Mouse (Mus musculus) liver, postnatal 0 days (tissue): ENCODE measurements around the gene Atg16l1. TPM values are rescaled to one million over a fixed set of nuclear protein-coding genes. Genes with fewer than 3 reads are reported as not detected.

Experiments
- ATAC-seq: fragments of 200-750 bp; cut with Nextera tagmentation; 2 replicates; pipeline ENCODE4 v1.8.0; 2017; ENCODE audit warnings: mild to moderate bottlenecking, moderate library complexity
- DNase-seq: peaks from one replicate; pipeline ENCODE4 v3.0.0-alpha.2; 2016
- H3K27ac ChIP-seq: fragments of 300-500 bp; sonication (generic); 2 replicates; pipeline ENCODE4 v1.5.1; 2014; ENCODE audit warnings: antibody characterized with exemption, moderate library complexity, mild to moderate bottlenecking, low read depth
- H3K27me3 ChIP-seq: fragments of 300-500 bp; sonication (generic); 2 replicates; pipeline ENCODE4 v1.6.1; 2014; ENCODE audit warnings: low read length, control low read depth, mixed read lengths; ENCODE audit not compliant: insufficient read depth
- H3K36me3 ChIP-seq: fragments of 300-500 bp; sonication (generic); replicated peaks from 2 replicates; pipeline ENCODE4 v1.6.1; 2014; ENCODE audit warnings: mild to moderate bottlenecking, control low read depth, low read length, moderate library complexity, mixed read lengths; ENCODE audit not compliant: insufficient read depth
- H3K4me1 ChIP-seq: fragments of 300-500 bp; sonication (generic); 2 replicates; pipeline ENCODE4 v1.6.1; 2014; ENCODE audit warnings: antibody characterized with exemption, mild to moderate bottlenecking, control low read depth; ENCODE audit not compliant: insufficient read depth
- H3K4me2 ChIP-seq: fragments of 300-500 bp; sonication (generic); 2 replicates; pipeline ENCODE4 v1.6.1; 2014; ENCODE audit warnings: low read depth, mild to moderate bottlenecking, low read length, moderate library complexity, mixed read lengths
- H3K4me3 ChIP-seq: fragments of 300-500 bp; sonication (generic); 2 replicates; pipeline ENCODE4 v1.5.1; 2014; ENCODE audit warnings: low read depth, low read length
- H3K9ac ChIP-seq: fragments of 300-500 bp; sonication (generic); replicated peaks from 2 replicates; pipeline ENCODE4 v1.6.1; 2014; ENCODE audit warnings: mild to moderate bottlenecking, moderate library complexity
- H3K9me3 ChIP-seq: fragments of 300-500 bp; sonication (generic); 2 replicates; pipeline ENCODE4 v1.6.1; 2016; ENCODE audit warnings: mild to moderate bottlenecking, control low read depth, low read length, mixed read lengths
- CTCF ChIP-seq: sonication (generic); IDR thresholded peaks from 2 replicates; pipeline ENCODE4 v1.5.1; 2016; ENCODE audit warnings: antibody characterized with exemption, low read depth
- EP300 ChIP-seq: IDR thresholded peaks from 2 replicates; pipeline ENCODE4 v1.6.1; 2016; ENCODE audit warnings: antibody characterized with exemption, low read depth, mild to moderate bottlenecking
- WGBS: fragments of 180-500 bp; shearing (Covaris S2); extraction: QIAGEN DNeasy Blood & Tissue Kit; methylation state at CpG from one replicate; pipeline ENCODE4 v1.1.7; 2014; ENCODE audit not compliant: insufficient replicate concordance; 5-methylcytosine and 5-hydroxymethylcytosine counted together
- polyA plus RNA-seq: library from polyadenylated mRNA; unstranded; fragments of >200 nt; fragmentation: Nextera tagmentation; extraction: Ambion mirVana; gene quantifications from 2 replicates; pipeline ENCODE4 v1.2.1, GENCODE M21; 2015

The Atg16l1 gene
- polyA plus RNA-seq, 1 experiment from 2014 or later = 18.6 TPM

- H3K4me2 ChIP-seq = no peak overlapping the region
- WGBS = 74% methylated on average over 2 of the region's 2 CpGs
- peak; percentile 85 for ATAC-seq
- no peak overlapping the region for H3K27ac ChIP-seq
- H3K9ac ChIP-seq = no peak overlapping the region
- no peaks in the 10 kb centered on the region for H3K9me3 ChIP-seq
- peaks cover under 1% of the 10 kb centered on the region for H3K36me3 ChIP-seq
- no peak for TF ChIP-seq CTCF
- TF ChIP-seq EP300 = no peak
- H3K4me3 ChIP-seq = no peak overlapping the region
- peaks cover 7% of the 10 kb centered on the region; the same call in 1 of the 2 replicates for H3K4me1 ChIP-seq
- H3K27me3 ChIP-seq = no peaks in the 10 kb centered on the region
- no peak for DNase-seq
These were observed 42.6 kb downstream of the Atg16l1 start for GRCm38 (mm10) chr1:87798306-87798705.

DNA sequence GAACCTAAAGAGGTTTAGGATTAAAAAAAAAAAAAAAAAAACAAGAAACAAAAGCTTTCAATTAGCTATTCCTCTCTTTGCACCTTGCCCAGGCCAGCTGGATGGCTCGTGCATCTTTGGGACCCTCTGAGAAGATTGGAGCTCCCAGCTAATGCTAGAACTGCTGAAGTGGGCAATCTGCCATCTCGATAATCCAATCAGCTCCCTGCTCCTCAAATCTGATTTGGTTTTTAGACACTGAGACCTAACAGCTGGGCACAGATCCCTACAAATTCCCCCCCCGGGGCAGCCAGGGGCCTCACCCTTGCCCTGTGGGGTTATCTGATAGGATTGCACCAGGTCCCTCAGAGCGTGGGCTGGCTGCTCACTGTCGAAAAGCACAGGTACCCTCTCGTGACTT lies 47.9 kb downstream of the Atg16l1 start, which contains the start of gene Sag:
Sag (plus strand) TSS at position 105 of the 400 bp plus-strand sequence.
- ATAC-seq (no peak), DNase-seq (no peak)
- Histone ChIP-seq H3K36me3 (no peaks in the 10 kb centered on the region), H3K27ac (no peak within 1 kb of the TSS), H3K27me3 (no peaks in the 10 kb centered on the region), H3K4me3 (no peak within 1 kb of the TSS), H3K4me1 (peaks cover 2% of the 10 kb centered on the region), H3K9me3 (no peaks in the 10 kb centered on the region), H3K9ac (no peak within 1 kb of the TSS), H3K4me2 (no peak within 1 kb of the TSS)
- 49% methylated on average over 6 of the region's 6 CpGs for WGBS
- no peak for TF ChIP-seq EP300
- no peak for TF ChIP-seq CTCF

GRCm38 (mm10) chr1:87807751-87808150 lies 52.1 kb downstream of the Atg16l1 start:
- no peaks in the 10 kb centered on the region for H3K36me3 ChIP-seq
- no peak overlapping the region for H3K27ac ChIP-seq
- DNase-seq (no peak), ATAC-seq (peak; percentile 50; the same call in 1 of the 2 replicates)
- TF ChIP-seq EP300 (no peak), CTCF (no peak)
- H3K9me3 ChIP-seq = no peaks in the 10 kb centered on the region
- no peak overlapping the region for H3K4me2 ChIP-seq
- no peak overlapping the region for H3K9ac ChIP-seq
- H3K4me3 ChIP-seq = no peak overlapping the region
- no peaks in the 10 kb centered on the region; the same call in 1 of the 2 replicates for H3K4me1 ChIP-seq
- WGBS = 57% methylated on average over 1 of the region's 1 CpGs
- no peaks in the 10 kb centered on the region for H3K27me3 ChIP-seq

GRCm38 (mm10) chr1:87811391-87811790 lies 55.7 kb downstream of the Atg16l1 start:
- WGBS = 68% methylated on average over 7 of the region's 7 CpGs
- Histone ChIP-seq H3K4me2 (no peak overlapping the region), H3K4me1 (no peaks in the 10 kb centered on the region), H3K4me3 (no peak overlapping the region), H3K27me3 (no peaks in the 10 kb centered on the region), H3K36me3 (no peaks in the 10 kb centered on the region), H3K27ac (no peak overlapping the region), H3K9ac (no peak overlapping the region), H3K9me3 (no peaks in the 10 kb centered on the region)
- TF ChIP-seq CTCF (no peak), EP300 (no peak)
- DNase-seq = no peak
- no peak for ATAC-seq

GRCm38 (mm10) chr1:87812061-87812460 lies 56.4 kb downstream of the Atg16l1 start:
- Histone ChIP-seq H3K9ac (no peak overlapping the region), H3K27me3 (no peaks in the 10 kb centered on the region), H3K9me3 (no peaks in the 10 kb centered on the region), H3K4me2 (no peak overlapping the region), H3K4me1 (no peaks in the 10 kb centered on the region), H3K27ac (no peak overlapping the region), H3K4me3 (no peak overlapping the region), H3K36me3 (no peaks in the 10 kb centered on the region)
- WGBS = 61% methylated on average over 10 of the region's 10 CpGs
- no peak for ATAC-seq
- no peak for DNase-seq
- TF ChIP-seq CTCF (no peak), EP300 (no peak)

GRCm38 (mm10) chr1:87813155-87813554 lies 57.5 kb downstream of the Atg16l1 start:
- TF ChIP-seq EP300 (no peak), CTCF (no peak)
- no peak overlapping the region for H3K9ac ChIP-seq
- no peaks in the 10 kb centered on the region for H3K27me3 ChIP-seq
- H3K4me2 ChIP-seq = no peak overlapping the region
- H3K4me1 ChIP-seq = no peaks in the 10 kb centered on the region
- H3K9me3 ChIP-seq = no peaks in the 10 kb centered on the region
- H3K27ac ChIP-seq = no peak overlapping the region
- DNase-seq (no peak), ATAC-seq (no peak)
- no peaks in the 10 kb centered on the region for H3K36me3 ChIP-seq
- H3K4me3 ChIP-seq = no peak overlapping the region
- WGBS = 78% methylated on average over 6 of the region's 6 CpGs

DNA sequence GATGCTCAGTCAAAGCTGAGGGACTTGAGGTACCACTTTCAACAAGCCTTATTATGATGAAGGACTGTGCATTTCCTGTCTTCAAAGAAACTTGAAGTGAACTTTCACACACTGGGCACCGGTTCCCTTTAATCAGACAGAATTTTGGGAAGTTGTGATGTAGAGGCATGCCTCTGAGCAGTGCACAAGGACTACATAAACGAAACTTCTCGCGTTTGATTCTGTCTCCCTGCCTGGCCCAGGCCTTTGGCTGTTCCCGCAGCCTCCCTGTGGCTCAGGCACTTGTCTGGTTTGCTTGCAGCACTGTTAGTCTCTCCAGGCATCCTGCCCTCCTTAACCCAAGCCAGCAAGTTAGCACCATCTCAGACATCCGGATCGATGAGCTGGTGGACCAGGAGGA lies 58.0 kb downstream of the Atg16l1 start:
- H3K27ac ChIP-seq = no peak overlapping the region
- no peaks in the 10 kb centered on the region for H3K4me1 ChIP-seq
- no peaks in the 10 kb centered on the region for H3K36me3 ChIP-seq
- TF ChIP-seq EP300 = no peak
- TF ChIP-seq CTCF = no peak
- no peak for DNase-seq
- no peak for ATAC-seq
- H3K9me3 ChIP-seq = no peaks in the 10 kb centered on the region
- H3K9ac ChIP-seq = no peak overlapping the region
- no peak overlapping the region for H3K4me2 ChIP-seq
- no peak overlapping the region for H3K4me3 ChIP-seq
- H3K27me3 ChIP-seq = no peaks in the 10 kb centered on the region
- 51% methylated on average over 7 of the region's 7 CpGs for WGBS
